Mouse (Mus musculus): ENCODE measurements around the gene Olfr718-ps1. TPM values are rescaled to one million over a fixed set of nuclear protein-coding genes. Genes with fewer than 3 reads are reported as not detected.

The Olfr718-ps1 gene
- polyA plus RNA-seq, 1 experiment from 2014 or later = not detected

GRCm38 (mm10) chr5:143122673-143123072 lies 24.7 kb downstream of the Olfr718-ps1 start:
- Histone ChIP-seq H3K27me3 (ENCODE audit: control insufficient read depth, insufficient read depth, low read length) (no peaks in the 10 kb centered on the region), H3K4me1 (ENCODE audit: control insufficient read depth, insufficient read depth, low read length) (no peaks in the 10 kb centered on the region), H3K9me3 (replicated peaks; ENCODE audit: control insufficient read depth, low read length) (no peaks in the 10 kb centered on the region), H3K4me2 (ENCODE audit: low read depth, low read length) (no peak overlapping the region), H3K9ac (ENCODE audit: low read length) (no peak overlapping the region), H3K27ac (ENCODE audit: low read length) (no peak overlapping the region), H3K4me3 (replicated peaks; ENCODE audit: low read length) (no peak overlapping the region), H3K36me3 (ENCODE audit: control insufficient read depth, insufficient read depth, low read length) (no peaks in the 10 kb centered on the region)
- ATAC-seq (ENCODE audit: insufficient read depth, low FRiP score) = no peak
- WGBS = 19% methylated on average over 1 of the region's 1 CpGs

- H3K4me1 ChIP-seq (ENCODE audit: control insufficient read depth, insufficient read depth, low read length) = no peaks in the 10 kb centered on the region
- 65% methylated on average over 8 of the region's 8 CpGs for WGBS
- no peak overlapping the region for H3K4me2 ChIP-seq (ENCODE audit: low read depth, low read length)
- H3K9me3 ChIP-seq (replicated peaks; ENCODE audit: control insufficient read depth, low read length) = no peaks in the 10 kb centered on the region
- H3K36me3 ChIP-seq (ENCODE audit: control insufficient read depth, insufficient read depth, low read length) = no peaks in the 10 kb centered on the region
- H3K27ac ChIP-seq (ENCODE audit: low read length) = no peak overlapping the region
- H3K27me3 ChIP-seq (ENCODE audit: control insufficient read depth, insufficient read depth, low read length) = no peaks in the 10 kb centered on the region
- ATAC-seq (ENCODE audit: insufficient read depth, low FRiP score) = no peak
- H3K9ac ChIP-seq (ENCODE audit: low read length) = no peak overlapping the region
- H3K4me3 ChIP-seq (replicated peaks; ENCODE audit: low read length) = no peak overlapping the region
These were observed 25.3 kb downstream of the Olfr718-ps1 start for GRCm38 (mm10) chr5:143122125-143122524.

- Histone ChIP-seq H3K4me1 (ENCODE audit: control insufficient read depth, insufficient read depth, low read length) (peaks cover 11% of the 10 kb centered on the region), H3K9ac (ENCODE audit: low read length) (peak within 1 kb of the TSS; percentile 92), H3K4me3 (replicated peaks; ENCODE audit: low read length) (peak within 1 kb of the TSS; percentile 68), H3K4me2 (ENCODE audit: low read depth, low read length) (peak within 1 kb of the TSS; percentile 73), H3K36me3 (ENCODE audit: control insufficient read depth, insufficient read depth, low read length) (no peaks in the 10 kb centered on the region), H3K27ac (ENCODE audit: low read length) (peak within 1 kb of the TSS; percentile 93), H3K27me3 (ENCODE audit: control insufficient read depth, insufficient read depth, low read length) (no peaks in the 10 kb centered on the region), H3K9me3 (replicated peaks; ENCODE audit: control insufficient read depth, low read length) (no peaks in the 10 kb centered on the region)
- peak; percentile 95 for ATAC-seq (ENCODE audit: insufficient read depth, low FRiP score)
- WGBS = 1% methylated on average over 91 of the region's 110 CpGs
These were observed 34.8 kb downstream of the Olfr718-ps1 start, which contains the start of gene Rnf216 for GRCm38 (mm10) chr5:143112281-143113246. Gene Rnf216 (minus strand): TSS chr5:143112994.

DNA sequence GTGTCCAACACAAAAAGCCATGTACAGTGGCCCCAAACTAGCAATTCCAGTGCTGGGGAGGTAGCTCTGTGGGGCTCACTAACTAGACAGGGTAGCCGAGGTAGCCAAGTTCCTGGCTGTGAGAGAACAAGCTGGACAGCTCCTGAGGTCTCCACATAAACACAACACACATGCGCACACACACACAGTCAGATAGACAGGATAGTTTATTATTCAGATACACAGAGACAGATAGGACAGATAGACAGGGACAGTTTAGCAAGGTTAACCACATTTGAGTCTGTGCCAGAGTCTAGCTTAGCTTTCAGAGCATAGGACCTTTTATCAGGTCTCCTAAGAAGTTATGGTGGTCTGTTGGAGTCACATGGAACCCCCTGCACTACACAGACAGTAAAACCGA lies 40.5 kb downstream of the Olfr718-ps1 start:
- Histone ChIP-seq H3K4me2 (ENCODE audit: low read depth, low read length) (no peak overlapping the region), H3K4me3 (replicated peaks; ENCODE audit: low read length) (no peak overlapping the region), H3K4me1 (ENCODE audit: control insufficient read depth, insufficient read depth, low read length) (peaks cover 10% of the 10 kb centered on the region), H3K27ac (ENCODE audit: low read length) (no peak overlapping the region), H3K36me3 (ENCODE audit: control insufficient read depth, insufficient read depth, low read length) (no peaks in the 10 kb centered on the region), H3K9ac (ENCODE audit: low read length) (no peak overlapping the region), H3K27me3 (ENCODE audit: control insufficient read depth, insufficient read depth, low read length) (no peaks in the 10 kb centered on the region), H3K9me3 (replicated peaks; ENCODE audit: control insufficient read depth, low read length) (no peaks in the 10 kb centered on the region)
- 85% methylated on average over 3 of the region's 3 CpGs for WGBS
- ATAC-seq (ENCODE audit: insufficient read depth, low FRiP score) = no peak

GRCm38 (mm10) chr5:143103231-143103630 lies 44.1 kb downstream of the Olfr718-ps1 start:
- no peak overlapping the region for H3K4me3 ChIP-seq (replicated peaks; ENCODE audit: low read length)

GRCm38 (mm10) chr5:143101626-143102025 lies 45.8 kb downstream of the Olfr718-ps1 start:
- Histone ChIP-seq H3K27ac (ENCODE audit: low read length) (no peak overlapping the region), H3K27me3 (ENCODE audit: control insufficient read depth, insufficient read depth, low read length) (no peaks in the 10 kb centered on the region), H3K9me3 (replicated peaks; ENCODE audit: control insufficient read depth, low read length) (no peaks in the 10 kb centered on the region), H3K9ac (ENCODE audit: low read length) (no peak overlapping the region), H3K4me1 (ENCODE audit: control insufficient read depth, insufficient read depth, low read length) (no peaks in the 10 kb centered on the region), H3K4me2 (ENCODE audit: low read depth, low read length) (no peak overlapping the region), H3K36me3 (ENCODE audit: control insufficient read depth, insufficient read depth, low read length) (no peaks in the 10 kb centered on the region), H3K4me3 (replicated peaks; ENCODE audit: low read length) (no peak overlapping the region)
- WGBS = 77% methylated on average over 1 of the region's 1 CpGs
- no peak for ATAC-seq (ENCODE audit: insufficient read depth, low FRiP score)

More at GRCm38 (mm10) chr5:143103231-143103630, 44.1 kb downstream of the Olfr718-ps1 start:
- Histone ChIP-seq H3K4me1 (ENCODE audit: control insufficient read depth, insufficient read depth, low read length) (no peaks in the 10 kb centered on the region), H3K9me3 (replicated peaks; ENCODE audit: control insufficient read depth, low read length) (no peaks in the 10 kb centered on the region), H3K36me3 (ENCODE audit: control insufficient read depth, insufficient read depth, low read length) (no peaks in the 10 kb centered on the region), H3K9ac (ENCODE audit: low read length) (no peak overlapping the region), H3K27me3 (ENCODE audit: control insufficient read depth, insufficient read depth, low read length) (no peaks in the 10 kb centered on the region), H3K27ac (ENCODE audit: low read length) (no peak overlapping the region), H3K4me2 (ENCODE audit: low read depth, low read length) (no peak overlapping the region)
- WGBS = 94% methylated on average over 2 of the region's 2 CpGs
- ATAC-seq (ENCODE audit: insufficient read depth, low FRiP score) = no peak

DNA sequence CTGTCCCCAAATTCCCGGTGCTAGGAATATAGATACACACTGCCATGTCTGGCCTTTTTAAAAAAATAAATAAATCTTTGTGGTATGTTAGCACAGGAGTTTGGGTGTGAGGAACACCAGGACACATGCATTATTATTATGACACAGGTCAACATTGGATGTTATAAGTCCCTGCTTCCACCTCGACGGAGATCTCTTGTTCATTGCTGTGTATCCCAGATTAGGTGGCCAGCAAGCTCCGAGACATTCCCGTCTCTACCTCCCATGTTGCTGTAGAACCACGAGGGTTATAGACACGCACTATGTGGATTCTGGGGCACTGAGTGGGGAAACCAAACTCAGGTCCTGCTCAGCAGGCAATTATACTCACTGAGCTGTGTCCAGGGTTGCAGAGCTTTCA lies 52.1 kb downstream of the Olfr718-ps1 start:
- H3K36me3 ChIP-seq (ENCODE audit: control insufficient read depth, insufficient read depth, low read length) = peaks cover 9% of the 10 kb centered on the region
- 91% methylated on average over 7 of the region's 7 CpGs for WGBS
- no peak for ATAC-seq (ENCODE audit: insufficient read depth, low FRiP score)
- no peak overlapping the region for H3K27ac ChIP-seq (ENCODE audit: low read length)
- H3K9me3 ChIP-seq (replicated peaks; ENCODE audit: control insufficient read depth, low read length) = no peaks in the 10 kb centered on the region
- H3K9ac ChIP-seq (ENCODE audit: low read length) = no peak overlapping the region
- H3K4me2 ChIP-seq (ENCODE audit: low read depth, low read length) = no peak overlapping the region
- H3K27me3 ChIP-seq (ENCODE audit: control insufficient read depth, insufficient read depth, low read length) = no peaks in the 10 kb centered on the region
- no peaks in the 10 kb centered on the region for H3K4me1 ChIP-seq (ENCODE audit: control insufficient read depth, insufficient read depth, low read length)
- no peak overlapping the region for H3K4me3 ChIP-seq (replicated peaks; ENCODE audit: low read length)

DNA sequence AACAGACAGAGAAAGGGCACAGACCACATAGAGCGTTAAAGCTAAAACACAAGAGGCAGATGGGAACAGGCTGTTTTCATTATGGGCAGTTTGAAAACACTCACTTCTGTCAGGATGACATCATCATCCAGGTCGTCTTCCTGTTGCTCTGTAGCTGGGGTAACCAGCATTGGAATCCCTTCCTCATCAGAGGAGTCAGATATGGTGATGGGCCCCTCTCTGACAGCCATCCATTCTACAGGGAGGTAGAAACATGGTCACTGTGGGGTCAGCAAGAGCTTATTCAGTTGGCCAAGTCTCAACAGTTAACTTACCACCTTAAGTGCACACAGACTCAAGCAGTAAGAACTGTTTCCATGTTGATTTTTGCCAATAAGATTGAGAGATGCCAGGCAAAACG lies 54.5 kb downstream of the Olfr718-ps1 start:
- Histone ChIP-seq H3K4me1 (ENCODE audit: control insufficient read depth, insufficient read depth, low read length) (no peaks in the 10 kb centered on the region), H3K9me3 (replicated peaks; ENCODE audit: control insufficient read depth, low read length) (no peaks in the 10 kb centered on the region), H3K4me3 (replicated peaks; ENCODE audit: low read length) (no peak overlapping the region), H3K27ac (ENCODE audit: low read length) (no peak overlapping the region), H3K9ac (ENCODE audit: low read length) (no peak overlapping the region), H3K4me2 (ENCODE audit: low read depth, low read length) (no peak overlapping the region), H3K27me3 (ENCODE audit: control insufficient read depth, insufficient read depth, low read length) (no peaks in the 10 kb centered on the region), H3K36me3 (ENCODE audit: control insufficient read depth, insufficient read depth, low read length) (peaks cover 18% of the 10 kb centered on the region)
- ATAC-seq (ENCODE audit: insufficient read depth, low FRiP score) = no peak
- WGBS = 60% methylated on average over 3 of the region's 3 CpGs

- Histone ChIP-seq H3K9ac (ENCODE audit: low read length) (no peak overlapping the region), H3K4me1 (ENCODE audit: control insufficient read depth, insufficient read depth, low read length) (no peaks in the 10 kb centered on the region), H3K4me3 (replicated peaks; ENCODE audit: low read length) (no peak overlapping the region), H3K27ac (ENCODE audit: low read length) (no peak overlapping the region), H3K9me3 (replicated peaks; ENCODE audit: control insufficient read depth, low read length) (no peaks in the 10 kb centered on the region), H3K36me3 (ENCODE audit: control insufficient read depth, insufficient read depth, low read length) (peaks cover 6% of the 10 kb centered on the region; the same call in 1 of the 2 replicates), H3K4me2 (ENCODE audit: low read depth, low read length) (no peak overlapping the region), H3K27me3 (ENCODE audit: control insufficient read depth, insufficient read depth, low read length) (no peaks in the 10 kb centered on the region)
- no peak for ATAC-seq (ENCODE audit: insufficient read depth, low FRiP score)
- WGBS = 68% methylated on average over 4 of the region's 4 CpGs
These were observed 62.5 kb downstream of the Olfr718-ps1 start for GRCm38 (mm10) chr5:143084898-143085297.
